Mouse (Mus musculus) megakaryocyte progenitor cell, adult 5-6 weeks (primary cell): ENCODE measurements around the gene 2310034G01Rik. TPM values are rescaled to one million over a fixed set of nuclear protein-coding genes. Genes with fewer than 3 reads are reported as not detected.

Source experiments
- ATAC-seq: replicated peaks from 2 replicates; pipeline ENCODE4 v1.8.0; 2016; ENCODE audit warnings: mild to moderate bottlenecking, moderate TSS enrichment, inconsistent platforms; ENCODE audit not compliant: poor library complexity
- total RNA-seq, 2 experiments: library from RNA; stranded (forward) in 1 of 2; stranded (reverse) in 1 of 2; fragments of 157-497, 149-512 nt in 1 of 2; fragments of 200-1000 nt in 1 of 2; gene quantifications; 2 replicates each; pipeline versions ENCODE4 v1.2.3 to v1.2.4; 2015 to 2017

The 2310034G01Rik gene
- 0.61 and 1.5 TPM in 2 replicates for total RNA-seq (2015)
- 0.29 and 1.8 TPM in 2 replicates for total RNA-seq (2017)

DNA sequence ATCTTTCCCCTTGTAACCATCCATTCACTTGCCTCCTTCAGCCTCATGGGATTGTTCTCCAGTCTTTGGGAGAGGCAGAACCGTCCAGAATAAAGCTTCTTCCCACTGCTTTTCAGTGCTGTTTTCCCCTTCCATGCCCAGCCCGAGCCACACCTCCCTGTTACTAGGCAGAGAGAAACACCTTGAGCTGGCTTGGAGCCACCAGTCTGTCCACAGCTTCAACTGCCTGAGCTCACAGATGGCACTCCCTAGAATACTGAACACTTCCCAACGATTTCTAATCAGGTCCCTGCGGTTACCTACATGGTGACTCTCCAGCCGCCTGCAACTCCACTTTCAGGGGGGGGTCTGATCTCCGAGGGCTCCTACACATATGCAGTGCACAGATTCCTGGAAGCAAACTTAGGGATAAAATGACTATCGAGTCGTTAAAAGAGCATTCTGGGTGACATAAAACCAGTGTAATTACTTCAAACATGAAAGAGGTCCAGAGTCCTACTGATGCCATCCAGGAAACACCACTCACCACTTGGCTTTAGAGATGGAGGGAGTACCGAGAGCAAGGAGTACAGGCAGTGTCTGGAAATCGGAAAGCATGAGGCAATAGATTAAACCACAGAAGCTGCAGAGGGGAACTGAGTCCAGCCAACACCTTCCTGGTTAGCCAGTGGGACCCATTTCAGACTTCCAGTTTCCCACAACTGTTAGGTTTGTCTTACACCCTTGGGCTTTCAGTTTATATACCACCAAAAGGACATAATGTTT is at the start of gene 2310034G01Rik:
2310034G01Rik (minus strand) TSS at position 135 of the 765 bp plus-strand sequence.
- ATAC-seq = peak; percentile 61

DNA sequence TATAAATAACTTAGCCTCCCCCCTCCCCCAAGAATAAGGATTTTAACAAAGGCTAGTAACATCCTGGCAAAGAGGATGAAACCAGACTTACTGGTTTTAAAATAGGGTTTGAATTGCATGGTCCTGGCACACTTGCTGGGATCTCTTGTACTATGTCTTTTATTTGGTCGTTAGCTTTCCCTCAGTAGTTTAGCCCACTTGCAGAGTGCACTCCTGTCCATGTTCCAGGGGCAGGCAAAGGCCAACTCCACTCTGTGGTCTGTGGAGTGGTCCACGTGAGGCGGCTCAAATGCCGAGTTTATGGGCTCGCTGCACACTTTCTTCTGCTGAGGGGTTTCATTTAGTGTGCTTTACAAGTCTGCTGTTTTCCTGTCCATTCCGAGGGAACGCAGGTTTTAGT is 49.8 kb upstream of the 2310034G01Rik start:
- no peak for ATAC-seq

DNA sequence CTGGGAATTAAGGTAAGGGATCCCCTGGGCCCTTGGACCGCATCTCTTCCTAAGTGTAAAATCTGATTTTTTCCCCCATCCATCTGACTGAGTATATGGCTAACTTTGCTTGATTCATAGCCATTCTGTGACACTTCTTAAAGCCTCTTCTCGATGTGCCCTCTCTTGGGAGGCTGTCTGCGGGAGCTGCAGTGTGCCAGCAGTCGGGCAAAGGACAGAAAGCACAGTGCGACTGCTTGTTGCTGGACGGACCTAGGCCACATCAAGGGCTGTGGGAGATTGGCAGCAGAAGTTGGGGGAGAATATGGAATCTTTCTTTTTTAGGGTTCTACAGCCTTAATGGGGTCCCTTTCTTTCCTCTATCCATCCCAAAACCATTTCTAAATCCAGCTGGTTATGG is 49.3 kb upstream of the 2310034G01Rik start:
- ATAC-seq = no peak

DNA sequence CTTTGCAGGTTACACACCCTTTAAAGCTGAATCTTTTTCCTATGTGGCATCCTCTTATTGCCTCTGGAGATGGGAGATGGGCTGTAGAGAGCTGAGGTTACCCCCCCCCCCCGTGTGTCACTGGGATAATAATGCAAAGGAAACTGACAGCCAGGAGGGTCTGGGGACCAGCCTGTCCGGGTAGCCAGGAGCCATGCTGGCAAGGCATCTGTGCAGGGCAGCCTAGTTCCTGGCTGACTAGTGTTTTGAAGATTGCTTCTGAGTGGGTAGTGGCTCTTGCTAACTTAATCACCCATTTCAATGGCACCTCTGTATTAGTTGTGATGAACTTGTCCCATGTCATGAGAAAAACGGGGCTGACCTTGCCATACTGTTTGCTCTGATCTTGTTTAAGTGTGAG is 48.3 kb upstream of the 2310034G01Rik start:
- no peak for ATAC-seq

DNA sequence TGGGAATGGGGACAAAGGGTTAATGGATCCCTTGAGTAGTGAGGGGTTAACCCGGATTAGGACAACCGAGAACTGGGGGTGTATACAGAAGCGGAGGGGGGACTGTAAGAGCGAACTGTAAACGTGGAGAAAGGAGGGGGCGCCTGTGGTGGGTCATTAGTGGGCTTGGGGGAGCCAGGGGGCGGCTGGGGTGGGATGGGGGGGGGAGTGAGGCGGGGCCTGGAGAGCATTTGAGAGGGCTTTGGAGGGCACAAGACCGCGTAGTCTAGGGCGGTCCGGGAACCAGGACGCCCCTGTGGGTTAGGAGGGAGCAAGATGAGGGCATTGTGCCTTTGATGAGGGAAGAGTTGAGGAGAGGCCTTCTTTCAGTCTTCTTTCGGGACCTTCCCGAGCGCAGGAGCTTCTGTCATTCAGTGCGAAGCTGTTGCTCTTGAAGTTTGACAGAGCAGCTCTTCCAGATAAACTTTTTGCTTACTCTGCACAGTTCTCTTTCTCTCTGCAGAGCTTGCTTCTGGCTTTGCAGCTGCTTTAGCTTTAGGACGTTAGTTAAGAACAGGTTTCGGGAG is 47.4 kb upstream of the 2310034G01Rik start:
- ATAC-seq = no peak

DNA sequence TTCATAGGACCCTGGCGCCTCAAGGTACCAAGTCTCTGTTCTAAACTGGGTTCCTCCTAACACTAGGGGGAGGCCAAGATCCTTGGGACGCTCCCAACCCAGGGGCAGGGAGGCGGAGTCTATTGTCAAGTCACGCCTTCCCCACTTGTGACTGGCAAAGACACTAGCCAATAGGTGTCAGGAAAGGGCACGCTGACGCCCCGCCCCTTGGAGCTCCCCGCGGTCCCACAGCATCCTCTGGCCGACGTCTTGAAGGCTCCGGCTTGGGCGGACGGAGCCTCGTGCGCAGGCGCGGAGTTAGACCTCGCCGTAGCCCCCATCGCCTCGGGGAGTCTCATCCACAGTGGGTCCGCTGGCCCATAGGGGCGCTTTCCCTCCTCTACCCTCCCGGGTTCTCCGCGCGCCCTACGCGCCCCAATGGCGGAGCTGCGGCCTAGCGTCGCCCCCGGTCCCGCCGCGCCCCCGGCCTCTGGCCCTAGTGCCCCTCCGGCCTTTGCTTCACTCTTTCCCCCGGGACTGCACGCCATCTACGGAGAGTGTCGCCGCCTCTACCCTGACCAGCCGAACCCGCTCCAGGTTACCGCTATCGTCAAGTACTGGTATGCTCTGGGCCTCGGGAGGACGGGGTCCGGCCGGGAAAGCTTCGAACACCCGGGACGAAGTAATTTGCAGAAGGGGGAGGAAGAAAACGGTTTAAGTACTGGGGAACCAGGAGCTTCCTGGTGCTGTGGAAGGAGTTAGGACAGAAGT is 46.8 kb upstream of the 2310034G01Rik start, which contains the start of gene Sufu:
Sufu (plus strand) TSS at position 211 of the 750 bp plus-strand sequence.
- peak; percentile 82 for ATAC-seq

DNA sequence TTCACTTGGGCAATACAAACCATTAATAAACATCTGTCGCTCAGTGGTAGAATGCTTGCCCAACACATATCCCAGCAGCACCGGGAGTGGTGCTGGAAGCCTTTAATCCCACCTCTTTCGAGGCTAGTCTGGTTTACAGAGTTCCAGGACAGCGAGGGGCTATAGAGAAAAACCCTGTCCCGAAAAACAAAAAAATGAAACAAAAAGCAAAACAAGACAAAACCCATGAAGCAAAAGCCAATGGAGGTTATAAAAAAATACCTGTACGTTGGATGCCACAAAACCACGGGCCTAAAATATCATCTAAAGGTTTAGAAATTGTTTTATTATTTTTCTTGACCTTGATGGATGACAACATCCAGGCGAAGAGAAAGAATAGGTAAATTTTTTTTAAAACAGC is 46.0 kb upstream of the 2310034G01Rik start:
- ATAC-seq = no peak

DNA sequence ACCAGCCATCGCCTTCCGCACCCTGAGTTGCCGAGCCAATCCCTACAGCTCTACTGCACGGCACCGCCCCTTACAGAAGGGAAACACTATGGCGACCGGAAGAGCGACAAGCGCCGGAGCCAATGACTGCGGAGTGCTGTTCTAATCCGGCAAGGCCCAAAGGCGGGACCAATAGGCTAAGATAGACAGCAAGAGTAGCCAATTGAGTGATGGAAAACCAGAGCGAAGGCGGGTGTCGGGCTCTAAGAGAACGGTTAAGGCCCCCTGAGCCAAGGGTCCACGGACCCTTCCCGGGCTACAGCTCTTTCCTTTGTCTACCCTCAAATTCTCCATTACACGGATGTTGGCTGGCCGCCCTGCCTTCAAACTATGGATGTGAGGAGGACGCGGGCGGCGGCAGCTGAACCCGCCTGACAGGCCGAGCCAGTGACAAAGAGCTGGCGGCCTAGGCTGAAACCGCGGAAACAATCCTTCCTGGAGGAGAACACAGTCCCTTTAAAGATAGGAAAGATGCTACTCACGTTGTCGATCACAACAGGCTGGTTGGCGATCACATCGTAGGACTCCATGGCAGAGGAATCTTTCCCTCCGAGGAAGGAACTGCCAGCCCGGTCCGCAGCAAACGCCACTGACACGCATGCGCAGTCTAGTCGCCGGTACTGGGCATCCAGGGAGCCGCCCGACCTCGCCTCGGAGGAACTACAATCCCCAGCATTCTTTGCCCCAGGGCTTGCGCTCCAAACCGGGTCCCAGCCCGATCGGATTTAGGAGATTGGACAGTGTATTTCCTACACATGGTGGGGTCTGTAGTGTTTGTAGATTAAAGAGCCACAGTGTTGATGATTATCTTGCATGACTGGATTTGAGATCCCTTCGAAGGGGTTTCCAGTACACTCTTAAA is 45.3 kb upstream of the 2310034G01Rik start, which contains the start of gene Actr1a:
Actr1a (minus strand) TSS at position 640 of the 901 bp plus-strand sequence.
- ATAC-seq = peak; percentile 78

DNA sequence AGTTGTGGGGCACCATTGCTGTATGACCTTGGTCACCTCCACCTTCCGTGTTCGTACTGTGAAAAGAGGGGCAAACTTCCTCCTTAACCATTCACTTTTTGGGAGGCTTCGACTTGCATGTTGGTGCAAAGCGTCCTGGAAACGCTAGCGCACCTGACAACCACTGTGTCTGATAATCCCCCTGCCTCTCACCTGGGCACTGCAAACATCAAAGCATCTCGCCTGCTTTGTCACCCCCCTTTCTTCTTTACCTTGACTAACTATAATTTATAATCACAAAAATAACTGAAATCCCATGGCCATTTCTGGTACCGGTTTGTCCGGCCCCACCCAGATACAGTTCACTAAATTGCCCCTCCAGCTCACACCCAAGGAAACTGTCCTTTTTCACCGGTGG is 44.6 kb upstream of the 2310034G01Rik start:
- ATAC-seq = no peak

DNA sequence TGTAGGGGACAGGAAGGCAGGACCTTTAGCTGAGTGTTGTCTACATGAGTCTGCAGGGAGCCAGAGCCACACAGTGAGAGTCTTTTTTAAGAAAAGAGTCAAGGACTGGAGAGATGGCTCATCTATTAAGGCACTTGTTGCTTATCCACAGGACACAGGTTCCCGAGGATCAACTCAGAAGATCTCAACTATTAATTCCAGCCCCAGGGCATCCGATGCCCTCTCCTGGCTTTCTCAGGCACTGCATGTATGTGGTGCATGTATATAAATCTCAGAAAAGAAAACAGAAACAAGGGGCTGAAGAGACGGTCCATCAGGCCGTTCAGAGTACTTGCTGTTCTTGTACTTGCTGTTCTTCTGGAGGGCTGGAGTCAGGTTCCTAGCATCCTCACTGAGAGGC is 41.9 kb upstream of the 2310034G01Rik start:
- ATAC-seq = 0 out of 2 replicates have a peak, but pooled peaks have one; percentile 6

DNA sequence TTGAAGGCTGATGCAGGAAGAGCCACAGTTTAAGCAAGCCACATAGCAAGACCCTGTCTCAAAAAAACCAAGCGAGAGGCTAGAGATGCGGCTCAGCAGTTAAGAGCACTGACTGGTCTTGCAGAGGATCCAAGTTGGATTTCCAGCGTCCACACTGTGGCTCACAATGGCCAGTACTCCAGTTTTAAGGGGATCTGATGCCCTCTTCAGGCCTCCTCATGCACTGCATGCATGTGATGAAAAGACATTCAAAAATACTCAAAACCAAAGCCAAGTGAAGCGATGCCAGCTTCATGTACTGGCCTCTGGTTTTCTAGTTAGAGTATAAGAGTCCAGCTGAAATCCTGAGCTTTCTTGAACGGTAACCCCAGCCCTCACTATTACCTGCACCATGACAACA is 39.8 kb upstream of the 2310034G01Rik start:
- ATAC-seq = 0 out of 2 replicates have a peak, but pooled peaks have one; percentile 37

DNA sequence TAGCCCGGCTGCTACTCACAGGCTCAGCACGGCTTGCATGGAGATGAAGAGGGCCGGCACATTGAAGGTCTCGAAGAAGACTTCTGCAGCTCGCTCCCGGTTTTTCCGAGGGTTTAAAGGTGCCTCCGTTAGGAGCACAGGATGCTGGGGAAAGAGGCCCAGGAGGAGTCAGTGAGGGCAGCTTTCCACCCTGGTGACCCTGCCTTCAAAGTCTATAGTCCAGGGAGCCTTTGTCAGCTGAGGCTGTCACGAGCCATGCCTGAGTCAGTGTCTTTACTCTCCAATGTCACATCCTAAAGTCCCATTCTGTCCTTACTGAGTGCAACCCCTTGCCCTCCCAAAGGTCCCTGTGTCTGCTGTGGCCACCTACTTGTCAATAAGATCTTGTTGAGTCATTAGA is 32.2 kb upstream of the 2310034G01Rik start:
- ATAC-seq = no peak

DNA sequence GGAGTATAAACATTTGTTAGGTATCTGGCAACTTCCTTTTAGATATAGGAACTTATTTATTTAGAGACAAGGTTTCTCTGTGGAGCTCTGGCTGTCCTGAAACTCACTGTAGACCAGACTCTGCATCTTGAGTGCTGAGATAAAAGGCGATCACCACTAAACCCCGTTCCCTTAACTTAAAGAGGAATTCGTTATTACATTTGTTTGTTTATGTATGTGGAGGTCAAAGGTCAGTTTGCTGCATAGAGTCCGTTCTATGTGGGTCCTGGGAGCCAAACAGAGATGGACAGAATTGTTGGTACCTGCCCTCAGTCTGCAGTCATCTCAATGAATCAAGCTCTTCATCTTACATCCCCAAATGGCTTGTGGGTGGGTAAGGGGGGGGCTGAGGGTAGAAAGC is 25.8 kb upstream of the 2310034G01Rik start:
- no peak for ATAC-seq

DNA sequence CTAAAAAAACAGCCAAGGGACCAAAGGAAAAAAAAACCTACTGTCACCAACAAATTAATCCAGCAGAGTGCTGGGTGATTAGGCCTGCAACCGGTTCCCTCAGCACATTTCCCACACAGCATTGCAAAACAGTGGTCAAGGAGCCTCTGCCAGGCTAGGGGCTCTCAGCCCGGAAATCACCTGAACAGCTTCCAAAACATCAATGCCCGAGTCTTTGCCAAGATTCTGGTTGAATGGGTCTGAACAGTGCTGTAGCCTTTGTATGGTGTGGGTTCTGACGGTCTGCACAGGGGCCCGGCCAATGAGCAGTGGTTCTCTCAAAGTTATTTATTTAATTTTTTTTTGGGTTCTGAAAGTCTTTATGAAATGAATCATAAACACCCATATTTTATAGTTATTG is 25.4 kb upstream of the 2310034G01Rik start:
- no peak for ATAC-seq

DNA sequence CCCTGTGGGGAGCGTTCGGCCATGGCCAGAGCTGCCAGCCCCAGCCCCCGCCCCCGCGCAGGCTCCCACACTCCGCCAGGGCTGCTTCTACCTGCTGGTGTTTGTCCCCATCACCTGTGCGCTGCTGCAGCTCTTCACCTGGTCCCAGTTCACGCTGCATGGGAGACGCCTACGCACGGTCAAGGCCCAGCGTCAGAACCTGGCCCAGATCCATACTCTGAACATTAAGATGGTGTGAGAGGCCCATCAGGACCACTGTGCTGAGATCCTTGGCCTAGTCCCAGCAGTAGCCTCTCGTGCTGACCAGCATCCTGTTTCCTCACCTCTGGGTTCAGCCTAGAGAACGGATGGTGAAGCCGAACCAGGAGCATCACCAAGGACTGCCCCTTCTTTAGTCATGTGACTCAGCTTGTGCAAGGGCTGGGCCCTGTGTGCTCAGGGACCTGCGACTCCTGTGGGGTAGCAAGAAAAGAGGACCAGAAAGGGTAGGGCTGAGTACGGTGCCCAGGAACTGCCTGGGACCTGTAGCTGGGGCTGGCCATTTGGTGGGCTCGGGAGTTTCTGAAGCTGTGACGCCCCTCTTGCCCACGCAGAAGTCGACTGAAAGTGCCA is 24.5 kb upstream of the 2310034G01Rik start:
- ATAC-seq = peak; percentile 57

DNA sequence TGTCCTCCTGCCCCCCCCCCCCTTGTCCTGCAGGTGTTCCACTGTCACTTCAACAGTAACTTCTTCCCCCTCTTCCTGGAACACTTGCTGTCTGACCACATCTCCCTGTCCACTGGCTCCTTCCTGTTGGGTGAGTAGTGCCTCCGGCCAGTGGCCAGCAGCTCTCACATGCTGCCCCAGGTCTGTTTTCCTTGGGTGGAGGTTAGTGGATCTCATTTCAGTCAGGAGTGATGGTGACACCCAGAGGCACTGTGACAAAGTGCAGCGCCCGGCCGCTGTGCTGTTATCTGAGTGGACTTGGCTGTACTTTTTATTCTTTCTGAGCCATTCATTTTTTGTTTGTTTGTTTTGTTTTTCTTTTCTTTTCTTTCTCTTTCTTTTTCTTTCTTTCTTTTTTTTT is 19.1 kb upstream of the 2310034G01Rik start:
- peak; percentile 95 for ATAC-seq

DNA sequence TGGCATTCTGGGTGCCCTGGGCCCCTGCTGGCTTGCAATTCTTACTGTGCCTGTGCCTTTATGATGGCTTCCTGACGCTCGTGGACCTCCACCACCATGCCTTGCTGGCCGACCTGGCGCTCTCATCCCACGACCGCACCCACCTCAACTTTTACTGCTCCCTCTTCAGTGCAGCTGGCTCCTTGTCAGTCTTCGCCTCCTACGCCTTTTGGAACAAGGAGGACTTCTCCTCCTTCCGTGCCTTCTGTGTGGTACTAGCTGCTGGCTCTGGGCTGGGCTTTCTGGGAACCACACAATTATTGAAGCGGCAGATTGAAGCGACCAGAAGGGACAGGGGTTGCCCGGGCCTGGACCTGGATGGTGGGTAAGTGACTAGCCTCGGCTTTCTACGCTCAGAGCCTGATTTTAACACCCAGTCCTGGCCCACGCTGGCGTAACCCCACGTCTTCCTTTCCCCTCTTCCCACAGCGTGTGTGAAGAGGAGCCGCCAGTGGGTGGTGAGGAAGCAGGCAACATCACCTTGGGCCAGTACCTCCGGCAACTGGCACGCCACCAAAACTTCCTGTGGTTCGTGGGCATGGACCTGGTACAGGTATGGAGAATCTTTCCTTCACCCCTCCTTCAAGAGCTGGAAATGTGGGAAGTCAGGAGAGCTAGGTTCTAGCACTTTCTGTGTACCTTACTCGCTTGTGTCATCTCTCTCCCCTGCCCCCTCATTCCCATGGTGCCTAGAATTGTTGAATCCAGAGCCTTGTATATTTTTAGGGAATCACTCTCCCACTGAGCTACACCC is 17.9 kb upstream of the 2310034G01Rik start:
- no peak for ATAC-seq

DNA sequence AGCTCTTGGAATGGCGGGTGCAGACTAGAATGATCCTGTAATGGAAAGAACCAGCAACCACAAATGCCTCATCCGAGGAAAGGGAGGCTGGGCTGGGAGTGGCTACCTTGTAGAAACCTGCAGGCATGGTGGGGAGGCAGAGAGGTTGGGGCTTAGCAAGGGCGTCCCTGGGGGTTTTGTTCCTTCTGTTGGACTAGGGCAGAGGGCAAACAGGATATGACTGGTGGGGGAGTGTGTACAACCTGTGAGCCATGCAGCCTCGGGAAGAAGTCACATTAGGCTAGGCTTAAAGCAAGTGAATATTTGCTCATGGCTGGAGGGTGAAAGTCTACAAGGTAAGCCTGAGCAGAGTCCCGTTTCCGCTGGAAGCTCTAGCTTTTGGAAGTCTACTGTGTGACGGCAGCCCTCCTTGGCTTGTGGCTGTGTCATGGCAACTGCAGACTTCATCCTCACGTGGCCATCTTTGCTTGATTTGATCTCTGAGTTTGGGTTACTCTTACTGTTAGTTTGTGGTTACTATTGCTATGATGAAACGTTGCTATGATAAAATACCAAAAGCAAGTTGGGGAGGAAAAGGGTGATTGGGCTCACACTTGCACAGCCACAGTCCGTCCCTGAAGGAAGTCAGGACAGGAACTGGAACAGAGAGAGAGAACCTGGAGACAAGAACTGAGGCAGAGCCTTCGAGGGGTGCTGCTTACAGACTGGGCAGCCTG is 13.3 kb upstream of the 2310034G01Rik start:
- peak; percentile 75 for ATAC-seq

DNA sequence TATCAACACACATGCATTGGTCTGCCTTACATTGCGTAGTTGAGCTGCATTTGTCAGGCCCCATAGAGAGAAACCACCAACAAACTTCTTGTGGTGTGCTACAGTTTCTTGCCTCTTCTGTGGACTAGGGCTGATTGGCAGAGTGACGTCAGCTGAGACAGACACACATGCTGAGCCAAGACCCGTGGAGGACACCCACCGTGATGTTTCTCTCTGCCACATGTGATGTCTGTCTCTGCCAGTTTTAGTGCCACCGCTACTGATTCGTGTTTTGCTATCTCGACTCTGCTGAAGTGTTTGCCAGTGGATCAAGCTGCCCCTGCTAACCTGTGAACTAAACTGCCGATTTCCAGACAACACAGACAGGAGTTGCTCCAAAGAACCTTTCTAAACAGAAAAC is 12.0 kb upstream of the 2310034G01Rik start:
- no peak for ATAC-seq
